Mouse (Mus musculus): ENCODE measurements around the gene Mroh2a. TPM values are rescaled to one million over a fixed set of nuclear protein-coding genes. Genes with fewer than 3 reads are reported as not detected.

The Mroh2a gene
- polyA plus RNA-seq, 1 experiment from 2014 or later = 1.3 TPM

DNA sequence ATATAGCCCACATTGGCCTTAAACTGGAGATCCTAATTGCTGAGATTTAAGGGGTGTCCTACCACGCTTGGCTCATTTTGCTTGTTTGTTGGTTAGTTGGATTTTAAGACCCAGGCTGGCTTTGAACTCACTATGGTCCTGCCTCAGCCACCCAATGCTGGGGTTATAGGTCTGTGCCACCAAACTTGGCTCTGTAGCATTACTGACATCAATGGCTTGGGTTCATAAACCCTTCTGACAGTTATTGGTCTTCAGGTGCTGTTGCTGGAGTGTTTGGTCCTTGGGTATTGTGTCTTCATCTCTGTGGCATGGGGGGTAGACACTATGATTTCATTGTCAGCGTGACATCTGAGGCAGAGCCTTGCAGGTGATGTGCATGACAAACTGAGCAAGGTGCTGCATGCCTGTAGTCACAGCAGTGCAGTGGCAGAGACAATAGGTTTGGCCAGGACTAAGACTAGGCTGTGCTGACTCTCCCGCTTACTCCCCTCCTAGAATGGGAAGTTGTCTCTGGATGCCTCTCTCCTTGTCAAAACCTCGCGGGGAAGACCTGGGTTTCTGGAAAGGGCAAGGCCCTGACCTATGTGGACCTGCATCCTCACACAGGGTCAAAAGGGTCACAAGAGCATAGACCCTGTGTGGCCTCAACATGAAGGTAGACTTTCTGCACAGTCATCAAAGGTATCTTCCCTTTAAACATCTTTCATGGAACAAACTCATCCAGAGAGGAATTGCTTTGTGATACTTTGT, 73.7 kb downstream of the Mroh2a start:
- no peak overlapping the region for H3K9ac ChIP-seq (ENCODE audit: low read length)
- 45% methylated on average over 5 of the region's 5 CpGs for WGBS
- peaks cover 88% of the 10 kb centered on the region for H3K9me3 ChIP-seq (ENCODE audit: control insufficient read depth, low read length)
- H3K36me3 ChIP-seq (ENCODE audit: control insufficient read depth, insufficient read depth, low read length) = no peaks in the 10 kb centered on the region
- no peak overlapping the region for H3K27ac ChIP-seq (ENCODE audit: low read depth, low read length)
- DNase-seq (ENCODE audit: low spot score) (peak; percentile 11), ATAC-seq (ENCODE audit: insufficient read depth, low FRiP score, low TSS enrichment) (no peak)
- H3K4me2 ChIP-seq (ENCODE audit: low read depth) = no peak overlapping the region
- no peaks in the 10 kb centered on the region for H3K4me1 ChIP-seq (ENCODE audit: control insufficient read depth, insufficient read depth, low read length)
- H3K27me3 ChIP-seq (ENCODE audit: control insufficient read depth, insufficient read depth, low read length) = no peaks in the 10 kb centered on the region
- H3K4me3 ChIP-seq (ENCODE audit: low read depth, low read length) = no peak overlapping the region

DNA sequence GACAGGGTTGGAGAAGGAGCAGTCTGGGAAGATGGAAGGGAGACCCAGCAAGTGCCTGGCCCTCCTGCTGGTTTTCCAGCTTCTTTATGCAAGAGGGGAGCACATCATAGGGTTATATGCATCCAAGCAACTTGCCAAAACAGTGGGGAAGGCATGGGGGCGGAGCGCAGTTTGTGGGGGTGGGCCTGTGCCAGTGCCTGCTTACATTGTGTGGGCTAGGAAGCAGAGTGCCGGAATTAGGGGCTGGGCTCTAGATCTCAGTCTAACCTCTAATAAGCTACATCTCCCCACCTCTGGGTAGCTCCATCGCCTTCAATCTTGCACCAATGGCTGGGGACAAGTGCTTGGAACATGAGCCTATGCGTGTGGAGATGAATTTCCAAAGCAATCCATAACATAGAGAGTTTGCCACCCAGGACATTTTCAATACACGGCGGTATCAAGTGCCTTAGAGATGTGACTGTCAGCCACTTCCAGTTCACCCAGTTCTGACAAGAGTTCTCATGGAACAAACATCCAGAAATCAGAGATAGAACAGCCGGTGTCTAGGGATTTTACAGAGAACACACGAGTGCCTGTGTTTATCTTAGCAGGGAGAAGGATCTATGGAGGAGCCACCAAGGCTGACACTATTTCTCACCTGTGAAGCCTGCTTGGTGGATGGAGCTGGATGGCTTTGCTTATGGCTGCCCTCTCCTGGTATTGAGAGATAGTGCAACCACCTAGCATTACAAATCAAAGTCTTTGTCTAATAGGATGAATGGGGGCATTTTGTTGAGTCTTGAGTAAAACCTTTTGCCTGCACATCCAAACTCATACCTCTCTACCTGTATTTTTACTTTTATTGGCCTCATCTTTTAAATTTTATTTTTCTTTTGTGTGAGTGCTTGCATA, 74.6 kb downstream of the Mroh2a start:
- Histone ChIP-seq H3K9ac (ENCODE audit: low read length) (no peak overlapping the region), H3K4me3 (ENCODE audit: low read depth, low read length) (no peak overlapping the region), H3K4me1 (ENCODE audit: control insufficient read depth, insufficient read depth, low read length) (no peaks in the 10 kb centered on the region), H3K36me3 (ENCODE audit: control insufficient read depth, insufficient read depth, low read length) (no peaks in the 10 kb centered on the region), H3K27ac (ENCODE audit: low read depth, low read length) (no peak overlapping the region), H3K4me2 (ENCODE audit: low read depth) (no peak overlapping the region), H3K27me3 (ENCODE audit: control insufficient read depth, insufficient read depth, low read length) (no peaks in the 10 kb centered on the region), H3K9me3 (ENCODE audit: control insufficient read depth, low read length) (peaks cover 86% of the 10 kb centered on the region)
- WGBS = 68% methylated on average over 9 of the region's 9 CpGs
- DNase-seq (ENCODE audit: low spot score) (peak; percentile 16), ATAC-seq (ENCODE audit: insufficient read depth, low FRiP score, low TSS enrichment) (no peak; the same call in 1 of the 2 replicates)

DNA sequence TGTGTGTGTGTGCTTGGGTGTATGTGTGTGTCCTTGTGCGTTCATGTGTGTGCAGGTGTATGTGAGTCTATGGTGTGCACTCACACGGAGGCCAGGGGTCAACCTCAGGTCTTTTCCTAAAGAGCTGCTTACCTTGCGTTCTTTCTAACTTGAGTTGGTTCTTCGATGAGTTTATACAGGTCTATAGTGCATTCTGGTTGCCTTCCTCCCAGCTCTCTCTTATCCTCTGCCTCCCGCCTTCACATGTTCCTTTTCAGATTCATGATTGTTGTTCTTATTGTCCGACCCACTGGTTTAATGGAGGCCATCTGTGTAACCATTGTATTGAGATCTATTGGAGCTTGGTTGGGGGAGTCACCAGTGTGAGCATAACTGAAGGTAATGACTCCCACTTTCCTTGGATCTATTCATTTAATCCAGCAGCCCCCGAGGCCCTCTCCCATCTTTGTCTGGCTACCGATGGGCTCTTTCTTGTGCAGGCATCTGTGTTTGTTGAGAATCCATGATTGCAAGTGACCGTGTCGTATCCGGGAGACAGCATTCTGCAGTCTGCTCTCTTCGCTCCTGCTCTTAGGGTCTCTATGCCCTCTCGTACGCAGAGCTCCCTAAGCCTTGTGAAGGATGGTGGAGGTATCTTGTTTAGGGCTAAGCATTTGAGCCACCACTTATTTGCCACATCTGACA, 75.4 kb downstream of the Mroh2a start:
- H3K4me1 ChIP-seq (ENCODE audit: control insufficient read depth, insufficient read depth, low read length) = no peaks in the 10 kb centered on the region
- H3K4me2 ChIP-seq (ENCODE audit: low read depth) = no peak overlapping the region
- DNase-seq (ENCODE audit: low spot score) (peak; percentile 29), ATAC-seq (ENCODE audit: insufficient read depth, low FRiP score, low TSS enrichment) (no peak; the same call in 1 of the 2 replicates)
- no peaks in the 10 kb centered on the region for H3K27me3 ChIP-seq (ENCODE audit: control insufficient read depth, insufficient read depth, low read length)
- H3K9ac ChIP-seq (ENCODE audit: low read length) = no peak overlapping the region
- 63% methylated on average over 14 of the region's 14 CpGs for WGBS
- no peak overlapping the region for H3K27ac ChIP-seq (ENCODE audit: low read depth, low read length)
- peaks cover 91% of the 10 kb centered on the region for H3K9me3 ChIP-seq (ENCODE audit: control insufficient read depth, low read length)
- H3K4me3 ChIP-seq (ENCODE audit: low read depth, low read length) = no peak overlapping the region
- H3K36me3 ChIP-seq (ENCODE audit: control insufficient read depth, insufficient read depth, low read length) = no peaks in the 10 kb centered on the region

DNA sequence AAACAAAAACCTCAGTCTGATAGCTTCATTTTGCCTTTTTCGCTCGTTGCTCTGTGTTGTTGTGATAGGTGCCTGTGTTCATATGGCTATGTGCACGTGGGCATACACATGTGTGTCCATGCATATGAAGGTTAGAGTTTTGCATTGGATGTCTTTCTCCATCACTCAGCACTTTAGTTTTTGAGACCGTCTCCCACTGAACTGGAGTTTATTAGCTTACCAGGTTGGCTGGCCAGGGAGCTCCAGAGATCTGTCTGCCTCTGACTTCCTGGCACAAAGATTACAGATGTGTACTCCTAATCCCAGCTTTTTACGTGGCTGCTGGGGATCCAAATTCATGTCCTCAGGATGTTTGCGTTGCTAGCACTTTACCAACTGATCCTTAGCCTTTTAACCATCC, 77.0 kb downstream of the Mroh2a start:
- no peaks in the 10 kb centered on the region for H3K36me3 ChIP-seq (ENCODE audit: control insufficient read depth, insufficient read depth, low read length)
- 64% methylated on average over 6 of the region's 6 CpGs for WGBS
- H3K4me3 ChIP-seq (ENCODE audit: low read depth, low read length) = no peak overlapping the region
- peak; percentile 6 for DNase-seq (ENCODE audit: low spot score)
- no peaks in the 10 kb centered on the region for H3K4me1 ChIP-seq (ENCODE audit: control insufficient read depth, insufficient read depth, low read length)
- H3K4me2 ChIP-seq (ENCODE audit: low read depth) = no peak overlapping the region
- no peak overlapping the region for H3K9ac ChIP-seq (ENCODE audit: low read length)
- peaks cover 90% of the 10 kb centered on the region for H3K9me3 ChIP-seq (ENCODE audit: control insufficient read depth, low read length)
- no peak for ATAC-seq (ENCODE audit: insufficient read depth, low FRiP score, low TSS enrichment)
- H3K27ac ChIP-seq (ENCODE audit: low read depth, low read length) = no peak overlapping the region
- no peaks in the 10 kb centered on the region for H3K27me3 ChIP-seq (ENCODE audit: control insufficient read depth, insufficient read depth, low read length)

DNA sequence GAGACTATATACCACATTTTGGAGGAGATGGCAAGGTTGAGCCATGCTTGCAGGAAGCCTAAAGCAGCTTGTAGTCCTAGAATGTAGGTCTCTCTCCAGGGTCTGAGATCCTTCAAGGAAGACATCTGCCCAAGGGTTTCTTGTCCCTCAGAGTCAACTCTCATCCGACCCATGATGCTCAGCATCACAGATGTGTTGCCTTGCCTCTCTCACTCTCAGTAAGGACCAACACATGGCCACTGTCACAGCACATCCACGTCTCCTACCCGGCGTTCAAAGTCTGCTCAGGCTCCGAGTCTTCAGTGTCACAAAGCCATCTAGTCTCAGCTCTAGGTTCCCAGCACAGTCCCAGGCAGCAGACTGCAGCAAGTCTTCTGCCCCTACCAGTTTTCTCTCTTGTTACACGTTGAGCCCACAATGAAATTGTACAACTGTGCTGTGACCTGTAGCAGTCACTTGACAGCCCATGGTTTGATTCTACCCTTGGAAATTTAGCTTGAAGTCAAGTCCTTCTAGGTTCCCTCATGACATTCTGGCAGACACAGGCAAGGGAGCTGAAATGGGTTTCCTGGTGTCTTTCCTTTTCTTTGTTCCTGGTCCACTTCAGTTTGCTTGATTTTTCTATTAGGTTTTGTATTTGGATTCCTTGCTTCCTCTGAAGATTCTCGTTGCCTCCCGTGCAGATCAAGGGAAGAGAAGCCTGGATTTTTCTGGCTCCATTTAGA, 77.6 kb downstream of the Mroh2a start:
- no peak overlapping the region for H3K27ac ChIP-seq (ENCODE audit: low read depth, low read length)
- peak; percentile 8 for DNase-seq (ENCODE audit: low spot score)
- H3K4me2 ChIP-seq (ENCODE audit: low read depth) = no peak overlapping the region
- no peak overlapping the region for H3K9ac ChIP-seq (ENCODE audit: low read length)
- ATAC-seq (ENCODE audit: insufficient read depth, low FRiP score, low TSS enrichment) = no peak
- peaks cover 90% of the 10 kb centered on the region for H3K9me3 ChIP-seq (ENCODE audit: control insufficient read depth, low read length)
- no peaks in the 10 kb centered on the region for H3K36me3 ChIP-seq (ENCODE audit: control insufficient read depth, insufficient read depth, low read length)
- no peaks in the 10 kb centered on the region for H3K27me3 ChIP-seq (ENCODE audit: control insufficient read depth, insufficient read depth, low read length)
- no peak overlapping the region for H3K4me3 ChIP-seq (ENCODE audit: low read depth, low read length)
- 63% methylated on average over 8 of the region's 8 CpGs for WGBS
- no peaks in the 10 kb centered on the region for H3K4me1 ChIP-seq (ENCODE audit: control insufficient read depth, insufficient read depth, low read length)

DNA sequence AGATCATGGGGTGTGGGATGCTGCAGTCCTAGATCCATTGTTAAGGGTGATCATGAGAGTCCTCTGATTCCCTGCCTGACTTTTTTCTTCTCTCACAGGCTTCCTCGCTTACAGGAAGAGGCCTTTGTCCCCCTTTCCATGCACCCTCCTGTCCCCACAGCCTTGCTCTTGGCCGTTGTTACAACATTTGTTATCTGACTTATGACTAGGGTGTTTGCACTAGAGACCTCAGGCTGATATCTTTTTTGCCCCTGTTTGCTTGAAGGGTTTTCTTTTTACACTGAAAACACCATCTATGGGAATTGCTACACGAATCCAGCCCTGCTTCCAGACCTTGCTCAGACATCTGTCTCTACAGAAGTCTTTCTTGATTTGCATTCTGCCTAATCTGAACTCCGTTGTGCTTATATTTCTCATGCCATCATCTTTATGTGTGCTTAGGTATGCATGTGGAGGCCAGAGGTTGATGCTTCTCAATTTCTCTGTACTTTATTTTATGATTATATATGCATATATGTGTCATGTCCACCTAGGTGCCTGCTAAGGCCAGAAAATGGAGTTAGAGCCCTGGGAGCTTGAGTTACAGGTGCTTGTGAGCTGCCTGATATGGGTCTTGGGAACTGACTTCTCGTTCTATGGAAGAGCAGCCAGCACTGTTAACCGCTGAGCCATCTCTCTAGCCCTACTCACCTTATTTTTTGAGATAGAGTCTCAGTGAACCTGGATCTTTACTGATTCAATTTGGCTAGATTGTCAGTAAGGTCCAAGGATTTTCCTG, 78.4 kb downstream of the Mroh2a start:
- DNase-seq (ENCODE audit: low spot score) (no peak), ATAC-seq (ENCODE audit: insufficient read depth, low FRiP score, low TSS enrichment) (no peak)
- Histone ChIP-seq H3K9ac (ENCODE audit: low read length) (no peak overlapping the region), H3K4me3 (ENCODE audit: low read depth, low read length) (no peak overlapping the region), H3K27me3 (ENCODE audit: control insufficient read depth, insufficient read depth, low read length) (no peaks in the 10 kb centered on the region), H3K9me3 (ENCODE audit: control insufficient read depth, low read length) (peaks cover 88% of the 10 kb centered on the region), H3K27ac (ENCODE audit: low read depth, low read length) (no peak overlapping the region), H3K36me3 (ENCODE audit: control insufficient read depth, insufficient read depth, low read length) (no peaks in the 10 kb centered on the region), H3K4me1 (ENCODE audit: control insufficient read depth, insufficient read depth, low read length) (no peaks in the 10 kb centered on the region), H3K4me2 (ENCODE audit: low read depth) (no peak overlapping the region)
- 51% methylated on average over 6 of the region's 6 CpGs for WGBS

DNA sequence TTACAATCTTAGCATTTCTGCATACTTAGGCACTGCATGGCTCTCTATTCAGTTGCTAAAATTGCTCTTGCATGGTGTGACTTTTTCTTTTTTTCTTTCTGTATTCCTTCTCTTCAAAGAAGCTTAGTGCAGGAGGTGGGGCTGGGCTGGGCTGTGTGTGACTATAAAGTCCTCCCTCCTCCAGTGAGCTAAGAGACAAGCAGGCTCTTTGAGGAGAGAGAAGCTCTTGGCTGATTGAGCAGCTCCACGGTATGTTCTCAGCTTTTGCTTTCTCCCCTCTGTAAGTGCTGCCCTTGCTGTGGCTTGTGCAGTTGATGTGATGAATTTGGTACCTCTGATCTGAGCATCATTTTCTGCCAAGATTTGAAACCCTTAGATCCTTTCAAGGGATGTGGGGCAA, 79.8 kb downstream of the Mroh2a start:
- H3K9me3 ChIP-seq (ENCODE audit: control insufficient read depth, low read length) = peaks cover 75% of the 10 kb centered on the region
- H3K4me3 ChIP-seq (ENCODE audit: low read depth, low read length) = no peak overlapping the region
- H3K27me3 ChIP-seq (ENCODE audit: control insufficient read depth, insufficient read depth, low read length) = no peaks in the 10 kb centered on the region
- no peak overlapping the region for H3K9ac ChIP-seq (ENCODE audit: low read length)
- WGBS = 56% methylated on average over 1 of the region's 1 CpGs
- DNase-seq (ENCODE audit: low spot score) = no peak
- H3K36me3 ChIP-seq (ENCODE audit: control insufficient read depth, insufficient read depth, low read length) = no peaks in the 10 kb centered on the region
- no peak overlapping the region for H3K4me2 ChIP-seq (ENCODE audit: low read depth)
- H3K4me1 ChIP-seq (ENCODE audit: control insufficient read depth, insufficient read depth, low read length) = no peaks in the 10 kb centered on the region
- H3K27ac ChIP-seq (ENCODE audit: low read depth, low read length) = no peak overlapping the region
- ATAC-seq (ENCODE audit: insufficient read depth, low FRiP score, low TSS enrichment) = no peak

DNA sequence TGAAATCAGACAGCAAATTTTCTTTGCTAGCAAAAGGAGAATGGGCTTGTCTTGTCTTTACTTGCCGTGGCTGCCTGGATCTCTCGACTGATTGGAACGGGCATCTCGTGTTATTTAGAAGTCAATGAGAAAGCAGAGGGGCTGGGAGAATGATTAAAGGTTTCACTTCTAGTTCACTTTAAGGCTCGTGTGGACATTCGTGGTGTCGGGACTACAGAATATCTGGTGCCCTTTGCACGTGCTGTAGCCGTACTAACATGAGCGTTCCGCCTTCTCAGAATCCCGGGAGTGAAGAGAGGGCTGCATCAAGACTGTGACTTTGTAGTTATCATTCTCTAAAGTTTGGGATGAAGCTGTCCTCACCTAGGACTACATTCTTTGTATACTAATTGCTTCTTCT, 80.4 kb downstream of the Mroh2a start:
- 68% methylated on average over 12 of the region's 12 CpGs for WGBS
- Histone ChIP-seq H3K4me1 (ENCODE audit: control insufficient read depth, insufficient read depth, low read length) (no peaks in the 10 kb centered on the region), H3K27me3 (ENCODE audit: control insufficient read depth, insufficient read depth, low read length) (no peaks in the 10 kb centered on the region), H3K9ac (ENCODE audit: low read length) (no peak overlapping the region), H3K27ac (ENCODE audit: low read depth, low read length) (no peak overlapping the region), H3K4me3 (ENCODE audit: low read depth, low read length) (no peak overlapping the region), H3K4me2 (ENCODE audit: low read depth) (no peak overlapping the region), H3K36me3 (ENCODE audit: control insufficient read depth, insufficient read depth, low read length) (no peaks in the 10 kb centered on the region), H3K9me3 (ENCODE audit: control insufficient read depth, low read length) (peaks cover 69% of the 10 kb centered on the region)
- DNase-seq (ENCODE audit: low spot score) (no peak), ATAC-seq (ENCODE audit: insufficient read depth, low FRiP score, low TSS enrichment) (no peak)

Measured in neural tube, embryonic 11.5 days (tissue).